Mouse (Mus musculus) forebrain, postnatal 0 days (tissue): ENCODE data around the gene Fam129b. TPM values are rescaled to one million over a fixed set of nuclear protein-coding genes. Genes with fewer than 3 reads are reported as not detected.

Experiments used
- ATAC-seq: fragments of 200-750 bp; cut with Nextera tagmentation; 2 replicates; pipeline ENCODE4 v1.8.0; 2017; ENCODE audit warnings: mild to moderate bottlenecking, moderate library complexity
- DNase-seq: peaks from one replicate; pipeline ENCODE4 v3.0.0-alpha.2; 2015
- H3K27ac ChIP-seq: fragments of 300-500 bp; sonication (generic); 2 replicates; pipeline ENCODE4 v1.5.1; 2014; ENCODE audit warnings: low read depth, mild to moderate bottlenecking, antibody characterized with exemption, low read length, moderate library complexity, mixed read lengths
- H3K27me3 ChIP-seq: fragments of 300-500 bp; sonication (generic); 2 replicates; pipeline ENCODE4 v1.6.1; 2014; ENCODE audit warnings: mild to moderate bottlenecking, low read length, mixed read lengths; ENCODE audit not compliant: insufficient read depth
- H3K36me3 ChIP-seq: fragments of 300-500 bp; sonication (generic); 2 replicates; pipeline ENCODE4 v1.6.1; 2014; ENCODE audit warnings: mild to moderate bottlenecking, moderate library complexity; ENCODE audit not compliant: insufficient read depth
- H3K4me1 ChIP-seq: fragments of 300-500 bp; sonication (generic); 2 replicates; pipeline ENCODE4 v1.6.1; 2014; ENCODE audit warnings: antibody characterized with exemption; ENCODE audit not compliant: insufficient read depth
- H3K4me2 ChIP-seq: fragments of 300-500 bp; sonication (generic); 2 replicates; pipeline ENCODE4 v1.6.1; 2014; ENCODE audit warnings: low read depth, mild to moderate bottlenecking, moderate library complexity
- H3K4me3 ChIP-seq: fragments of 300-500 bp; sonication (generic); 2 replicates; pipeline ENCODE4 v1.5.1; 2014; ENCODE audit warnings: low read depth, low read length, mixed read lengths
- H3K9ac ChIP-seq: fragments of 300-500 bp; sonication (generic); 2 replicates; pipeline ENCODE4 v1.6.1; 2014; ENCODE audit warnings: mild to moderate bottlenecking
- H3K9me3 ChIP-seq: fragments of 300-500 bp; sonication (generic); 2 replicates; pipeline ENCODE4 v1.6.1; 2016; ENCODE audit warnings: low read length
- CTCF ChIP-seq: sonication (generic); IDR thresholded peaks from 2 replicates; pipeline ENCODE4 v1.5.1; 2016; ENCODE audit warnings: antibody characterized with exemption, control low read depth, low read depth
- whole genome bisulfite sequencing: fragments of 180-500 bp; shearing (Covaris S2); extraction: QIAGEN DNeasy Blood & Tissue Kit; methylation state at CpG from one replicate; pipeline ENCODE4 v1.1.7; 2014; 5-methylcytosine and 5-hydroxymethylcytosine counted together
- polyA plus RNA-seq: library from polyadenylated mRNA; unstranded; fragments of >200 nt; fragmentation: Nextera tagmentation; extraction: Ambion mirVana; gene quantifications from 2 replicates; pipeline ENCODE4 v1.2.1, GENCODE M21; 2015
- total RNA-seq: library from RNA; depleted of rRNA; stranded (reverse); fragments of >200 nt; gene quantifications from 2 replicates; pipeline ENCODE4 v1.2.3, GENCODE M21; 2014

The Fam129b gene
- total and polyA plus RNA-seq, 2 experiments from 2014 or later = 27.7 to 38.1 TPM

GRCm38 (mm10) chr2:32874070-32874469, 1.8 kb upstream of the Fam129b start:
- TF ChIP-seq CTCF = no peak
- Histone ChIP-seq H3K4me3 (no peak overlapping the region), H3K9ac (no peak overlapping the region), H3K4me2 (0 out of 2 replicates have a peak overlapping the region, but pooled peaks have one; percentile 91), H3K4me1 (peaks cover 17% of the 10 kb centered on the region), H3K36me3 (no peaks in the 10 kb centered on the region), H3K27ac (no peak overlapping the region), H3K9me3 (no peaks in the 10 kb centered on the region), H3K27me3 (no peaks in the 10 kb centered on the region)
- ATAC-seq (no peak), DNase-seq (no peak)
- 86% methylated on average over 3 of the region's 3 CpGs for WGBS

GRCm38 (mm10) chr2:32874951-32875674, 801 bp upstream of the Fam129b start:
- Histone ChIP-seq H3K4me3 (peak overlapping the region; percentile 85), H3K27me3 (no peaks in the 10 kb centered on the region), H3K9me3 (no peaks in the 10 kb centered on the region), H3K36me3 (no peaks in the 10 kb centered on the region), H3K4me1 (peaks cover 21% of the 10 kb centered on the region), H3K27ac (peak overlapping the region; percentile 95), H3K9ac (peak overlapping the region; percentile 96), H3K4me2 (peak overlapping the region; percentile 91)
- ATAC-seq = peak; percentile 64
- 6% methylated on average over 15 of the region's 15 CpGs for WGBS
- DNase-seq = peak; percentile 71
- no peak for TF ChIP-seq CTCF

- 2% methylated on average over 20 of the region's 20 CpGs for WGBS
These were observed 782 bp downstream of the Fam129b start for GRCm38 (mm10) chr2:32876490-32877302.

GRCm38 (mm10) chr2:32877303-32877702, 1.4 kb downstream of the Fam129b start:
- ATAC-seq (no peak), DNase-seq (no peak)
- H3K4me1 ChIP-seq = peaks cover 28% of the 10 kb centered on the region
- TF ChIP-seq CTCF = no peak
- no peaks in the 10 kb centered on the region for H3K9me3 ChIP-seq
- H3K4me2 ChIP-seq = peak overlapping the region; percentile 91
- H3K4me3 ChIP-seq = peak overlapping the region; percentile 85
- H3K27me3 ChIP-seq = no peaks in the 10 kb centered on the region
- H3K9ac ChIP-seq = peak overlapping the region; percentile 96
- WGBS = 28% methylated on average over 5 of the region's 5 CpGs
- no peaks in the 10 kb centered on the region for H3K36me3 ChIP-seq
- peak overlapping the region; percentile 95; the same call in 1 of the 2 replicates for H3K27ac ChIP-seq

More at GRCm38 (mm10) chr2:32876490-32877302, 782 bp downstream of the Fam129b start:
- DNase-seq = peak; percentile 43
- Histone ChIP-seq H3K4me2 (peak overlapping the region; percentile 91), H3K4me3 (peak overlapping the region; percentile 85), H3K9me3 (no peaks in the 10 kb centered on the region), H3K27ac (peak overlapping the region; percentile 95), H3K9ac (peak overlapping the region; percentile 96), H3K27me3 (no peaks in the 10 kb centered on the region), H3K4me1 (peaks cover 28% of the 10 kb centered on the region), H3K36me3 (no peaks in the 10 kb centered on the region)
- ATAC-seq = peak; percentile 7
- TF ChIP-seq CTCF = no peak

GRCm38 (mm10) chr2:32877761-32878393, 2.0 kb downstream of the Fam129b start:
- no peak for ATAC-seq
- H3K9me3 ChIP-seq = no peaks in the 10 kb centered on the region
- no peaks in the 10 kb centered on the region for H3K27me3 ChIP-seq
- H3K9ac ChIP-seq = peak overlapping the region; percentile 96; the same call in 1 of the 2 replicates
- peaks cover 28% of the 10 kb centered on the region for H3K4me1 ChIP-seq
- no peak for TF ChIP-seq CTCF
- H3K4me3 ChIP-seq = peak overlapping the region; percentile 85
- H3K4me2 ChIP-seq = peak overlapping the region; percentile 91
- H3K36me3 ChIP-seq = no peaks in the 10 kb centered on the region
- WGBS = 58% methylated on average over 5 of the region's 6 CpGs
- H3K27ac ChIP-seq = no peak overlapping the region
- DNase-seq = no peak

GRCm38 (mm10) chr2:32878396-32878795, 2.5 kb downstream of the Fam129b start:
- H3K4me3 ChIP-seq = peak overlapping the region; percentile 85; the same call in 1 of the 2 replicates
- no peak for ATAC-seq
- TF ChIP-seq CTCF = no peak
- no peaks in the 10 kb centered on the region for H3K36me3 ChIP-seq
- H3K4me2 ChIP-seq = peak overlapping the region; percentile 91
- 49% methylated on average over 3 of the region's 3 CpGs for WGBS
- no peaks in the 10 kb centered on the region for H3K27me3 ChIP-seq
- H3K9ac ChIP-seq = peak overlapping the region; percentile 96
- H3K9me3 ChIP-seq = no peaks in the 10 kb centered on the region
- no peak overlapping the region for H3K27ac ChIP-seq
- peaks cover 28% of the 10 kb centered on the region for H3K4me1 ChIP-seq
- no peak for DNase-seq
